Mouse (Mus musculus): ENCODE results near the gene Hsf2bp. TPM values are rescaled to one million over a fixed set of nuclear protein-coding genes. Genes with fewer than 3 reads are reported as not detected.

Hsf2bp gene
- polyA plus RNA-seq, 1 experiment from 2014 or later, result 0.63 TPM

GRCm38 (mm10) chr17:31940607-31941006, 95.5 kb downstream of the Hsf2bp start:
- Histone ChIP-seq H3K9me3 (no peaks in the 10 kb centered on the region), H3K4me3 (no peak overlapping the region), H3K4me2 (no peak overlapping the region), H3K36me3 (replicated peaks) (no peaks in the 10 kb centered on the region), H3K27me3 (replicated peaks) (no peaks in the 10 kb centered on the region), H3K9ac (no peak overlapping the region), H3K4me1 (peaks cover 12% of the 10 kb centered on the region; the same call in 1 of the 2 replicates), H3K27ac (0 out of 2 replicates have a peak overlapping the region, but pooled peaks have one; percentile 18)
- WGBS, result 68% methylated on average over 4 of the region's 4 CpGs
- no peak for ATAC-seq (replicated peaks)

DNA sequence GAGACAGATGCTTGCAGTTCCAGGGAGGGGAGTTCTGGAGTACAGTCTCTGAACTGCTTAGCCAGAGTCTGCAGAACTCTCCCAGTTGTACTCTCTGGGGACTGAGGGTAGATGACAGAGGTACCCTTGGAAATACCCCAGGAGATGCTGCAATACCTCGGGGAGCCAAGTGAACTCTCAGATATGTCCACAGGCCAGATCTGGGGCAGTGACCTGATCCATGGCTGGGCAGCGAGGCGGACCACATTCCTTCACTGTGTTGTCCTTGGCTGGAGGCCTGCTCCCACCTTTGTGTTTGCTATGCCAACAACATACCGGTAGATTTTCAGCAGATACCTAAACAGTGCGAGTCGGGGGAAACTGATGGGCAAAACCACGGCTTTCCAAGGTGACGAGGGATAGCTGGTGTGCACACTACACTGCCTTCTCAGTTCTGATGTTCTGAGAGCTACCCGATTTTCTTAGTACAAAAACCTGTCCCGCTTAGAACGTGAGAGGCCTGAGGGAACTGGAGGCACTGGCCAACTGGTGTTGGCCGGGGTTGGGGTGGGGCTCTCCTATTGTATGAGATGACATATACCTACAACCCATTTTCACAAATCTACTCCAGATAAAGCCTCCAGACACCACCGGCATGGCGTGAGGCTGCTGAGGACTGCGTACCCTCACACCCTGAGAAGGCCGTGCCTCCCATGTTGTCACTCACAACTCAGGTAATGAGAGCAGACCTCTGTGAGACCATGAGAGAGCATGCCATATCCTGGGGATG, 96.7 kb downstream of the Hsf2bp start:
- 90% methylated on average over 16 of the region's 16 CpGs for WGBS
- no peak overlapping the region for H3K4me2 ChIP-seq
- no peak overlapping the region for H3K4me3 ChIP-seq
- peaks cover 12% of the 10 kb centered on the region; the same call in 1 of the 2 replicates for H3K4me1 ChIP-seq
- ATAC-seq (replicated peaks), result no peak
- H3K27ac ChIP-seq, result no peak overlapping the region
- H3K9me3 ChIP-seq, result no peaks in the 10 kb centered on the region
- H3K27me3 ChIP-seq (replicated peaks), result no peaks in the 10 kb centered on the region
- H3K36me3 ChIP-seq (replicated peaks), result no peaks in the 10 kb centered on the region
- no peak overlapping the region for H3K9ac ChIP-seq

GRCm38 (mm10) chr17:31938539-31939260, 97.4 kb downstream of the Hsf2bp start:
- Histone ChIP-seq H3K4me3 (no peak overlapping the region), H3K27me3 (replicated peaks) (no peaks in the 10 kb centered on the region), H3K4me1 (peaks cover 12% of the 10 kb centered on the region; the same call in 1 of the 2 replicates), H3K9ac (no peak overlapping the region), H3K9me3 (no peaks in the 10 kb centered on the region), H3K27ac (no peak overlapping the region), H3K36me3 (replicated peaks) (no peaks in the 10 kb centered on the region), H3K4me2 (no peak overlapping the region)
- no peak for ATAC-seq (replicated peaks)
- 80% methylated on average over 12 of the region's 12 CpGs for WGBS

- Histone ChIP-seq H3K9me3 (no peaks in the 10 kb centered on the region), H3K27me3 (replicated peaks) (no peaks in the 10 kb centered on the region), H3K27ac (no peak overlapping the region), H3K4me2 (no peak overlapping the region), H3K4me1 (peaks cover 11% of the 10 kb centered on the region; the same call in 1 of the 2 replicates), H3K4me3 (no peak overlapping the region), H3K36me3 (replicated peaks) (no peaks in the 10 kb centered on the region), H3K9ac (no peak overlapping the region)
- no peak for ATAC-seq (replicated peaks)
- 37% methylated on average over 3 of the region's 3 CpGs for WGBS
Observed at GRCm38 (mm10) chr17:31937141-31937554, 99.0 kb downstream of the Hsf2bp start.

- H3K36me3 ChIP-seq (replicated peaks), result no peaks in the 10 kb centered on the region
- peaks cover 10% of the 10 kb centered on the region for H3K4me1 ChIP-seq
- 64% methylated on average over 3 of the region's 3 CpGs for WGBS
- no peak overlapping the region for H3K4me2 ChIP-seq
- H3K4me3 ChIP-seq, result no peak overlapping the region
- no peaks in the 10 kb centered on the region for H3K9me3 ChIP-seq
- no peak for ATAC-seq (replicated peaks)
- no peaks in the 10 kb centered on the region for H3K27me3 ChIP-seq (replicated peaks)
- H3K27ac ChIP-seq, result no peak overlapping the region
- no peak overlapping the region for H3K9ac ChIP-seq
Observed at GRCm38 (mm10) chr17:31935841-31936240, 100.3 kb downstream of the Hsf2bp start.

- Histone ChIP-seq H3K27me3 (replicated peaks) (no peaks in the 10 kb centered on the region), H3K9me3 (no peaks in the 10 kb centered on the region), H3K36me3 (replicated peaks) (no peaks in the 10 kb centered on the region), H3K4me2 (no peak overlapping the region), H3K27ac (no peak overlapping the region), H3K9ac (no peak overlapping the region), H3K4me3 (no peak overlapping the region), H3K4me1 (peaks cover 8% of the 10 kb centered on the region)
- 81% methylated on average over 6 of the region's 6 CpGs for whole genome bisulfite sequencing
- ATAC-seq (replicated peaks), result no peak
Observed at GRCm38 (mm10) chr17:31935091-31935830, 100.9 kb downstream of the Hsf2bp start.

GRCm38 (mm10) chr17:31933956-31934355, 102.2 kb downstream of the Hsf2bp start:
- Histone ChIP-seq H3K4me3 (no peak overlapping the region), H3K9me3 (no peaks in the 10 kb centered on the region), H3K36me3 (replicated peaks) (no peaks in the 10 kb centered on the region), H3K27ac (no peak overlapping the region), H3K4me2 (no peak overlapping the region), H3K4me1 (peaks cover 8% of the 10 kb centered on the region), H3K27me3 (replicated peaks) (no peaks in the 10 kb centered on the region), H3K9ac (no peak overlapping the region)
- no peak for ATAC-seq (replicated peaks)
- 56% methylated on average over 1 of the region's 1 CpGs for WGBS

DNA sequence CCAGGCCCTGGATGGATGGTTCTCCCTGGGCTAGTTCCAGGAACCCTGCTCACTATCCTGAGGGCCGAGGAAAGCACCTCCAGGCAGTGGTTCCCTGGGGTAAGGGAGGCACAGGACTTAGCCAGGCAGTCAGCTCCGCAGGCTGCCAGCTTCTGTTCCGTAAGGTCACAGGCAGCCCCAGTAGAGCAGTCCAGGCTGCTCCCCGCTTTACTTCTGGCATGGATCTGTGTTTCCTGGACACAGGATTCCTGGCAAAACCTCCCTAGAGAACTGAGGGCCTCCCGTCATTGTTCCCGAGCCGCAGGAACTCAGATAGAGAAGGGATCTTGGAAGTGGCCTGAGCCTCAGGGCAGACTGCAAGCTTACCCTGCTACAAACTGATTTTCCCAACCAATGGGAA, 104.7 kb downstream of the Hsf2bp start:
- Histone ChIP-seq H3K9me3 (no peaks in the 10 kb centered on the region), H3K4me1 (peaks cover 8% of the 10 kb centered on the region), H3K4me2 (no peak overlapping the region), H3K4me3 (no peak overlapping the region), H3K27ac (peak overlapping the region; percentile 6; the same call in 1 of the 2 replicates), H3K27me3 (replicated peaks) (no peaks in the 10 kb centered on the region), H3K36me3 (replicated peaks) (no peaks in the 10 kb centered on the region), H3K9ac (no peak overlapping the region)
- ATAC-seq (replicated peaks), result no peak
- whole genome bisulfite sequencing, result 30% methylated on average over 7 of the region's 7 CpGs

DNA sequence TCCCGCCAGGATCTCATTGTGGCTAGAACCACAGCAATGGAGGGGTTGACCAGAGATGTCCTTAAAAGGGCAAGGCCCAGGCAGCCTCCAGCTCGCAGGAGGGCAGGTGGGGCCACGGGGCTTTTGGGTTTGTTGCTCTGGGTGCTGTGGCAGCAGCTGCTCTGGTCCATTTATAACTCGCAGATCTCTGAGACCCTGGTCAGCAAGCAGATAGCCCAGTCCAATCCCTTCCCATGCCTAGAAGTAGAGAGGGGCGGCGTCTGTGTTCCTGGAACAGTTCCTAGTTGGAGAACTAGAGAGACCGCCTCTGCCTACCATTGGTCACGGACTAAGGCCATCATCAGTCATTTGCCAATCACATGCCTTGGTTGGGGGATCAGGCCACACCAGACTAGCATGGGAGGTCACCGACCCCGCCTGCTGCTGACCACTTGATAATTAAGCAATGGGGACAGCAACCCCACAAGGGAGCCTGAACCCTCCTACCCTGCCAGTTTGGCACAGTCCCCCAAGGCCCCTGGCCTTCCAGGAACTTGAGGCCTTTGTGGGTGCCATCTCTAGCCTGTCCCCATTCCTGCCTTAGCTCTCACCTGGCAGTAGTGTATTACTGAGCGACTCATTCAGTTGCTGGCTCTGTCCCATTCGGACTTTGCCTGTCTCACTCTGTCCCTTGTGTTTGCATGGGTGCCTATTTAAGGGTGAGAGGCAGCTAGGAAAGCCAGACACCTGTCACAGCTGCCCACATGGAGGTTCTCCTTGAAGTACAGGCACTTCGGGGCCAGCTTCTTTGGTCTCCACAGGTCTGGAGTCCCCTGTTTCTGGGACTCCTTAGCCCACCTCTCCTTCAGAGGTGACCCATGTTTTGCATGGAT, 106.1 kb downstream of the Hsf2bp start:
- no peaks in the 10 kb centered on the region for H3K27me3 ChIP-seq (replicated peaks)
- H3K36me3 ChIP-seq (replicated peaks), result no peaks in the 10 kb centered on the region
- no peak overlapping the region for H3K4me2 ChIP-seq
- ATAC-seq (replicated peaks), result no peak
- H3K9ac ChIP-seq, result no peak overlapping the region
- H3K27ac ChIP-seq, result no peak overlapping the region
- H3K4me1 ChIP-seq, result peaks cover 8% of the 10 kb centered on the region
- no peak overlapping the region for H3K4me3 ChIP-seq
- no peaks in the 10 kb centered on the region for H3K9me3 ChIP-seq
- 62% methylated on average over 13 of the region's 13 CpGs for WGBS

GRCm38 (mm10) chr17:31929032-31929431, 107.1 kb downstream of the Hsf2bp start:
- no peak overlapping the region for H3K9ac ChIP-seq
- no peaks in the 10 kb centered on the region for H3K9me3 ChIP-seq
- H3K27ac ChIP-seq, result no peak overlapping the region
- no peaks in the 10 kb centered on the region for H3K27me3 ChIP-seq (replicated peaks)
- H3K36me3 ChIP-seq (replicated peaks), result no peaks in the 10 kb centered on the region
- WGBS, result 87% methylated on average over 6 of the region's 6 CpGs
- no peak for ATAC-seq (replicated peaks)
- H3K4me2 ChIP-seq, result no peak overlapping the region
- H3K4me3 ChIP-seq, result no peak overlapping the region
- H3K4me1 ChIP-seq, result peaks cover 8% of the 10 kb centered on the region

DNA sequence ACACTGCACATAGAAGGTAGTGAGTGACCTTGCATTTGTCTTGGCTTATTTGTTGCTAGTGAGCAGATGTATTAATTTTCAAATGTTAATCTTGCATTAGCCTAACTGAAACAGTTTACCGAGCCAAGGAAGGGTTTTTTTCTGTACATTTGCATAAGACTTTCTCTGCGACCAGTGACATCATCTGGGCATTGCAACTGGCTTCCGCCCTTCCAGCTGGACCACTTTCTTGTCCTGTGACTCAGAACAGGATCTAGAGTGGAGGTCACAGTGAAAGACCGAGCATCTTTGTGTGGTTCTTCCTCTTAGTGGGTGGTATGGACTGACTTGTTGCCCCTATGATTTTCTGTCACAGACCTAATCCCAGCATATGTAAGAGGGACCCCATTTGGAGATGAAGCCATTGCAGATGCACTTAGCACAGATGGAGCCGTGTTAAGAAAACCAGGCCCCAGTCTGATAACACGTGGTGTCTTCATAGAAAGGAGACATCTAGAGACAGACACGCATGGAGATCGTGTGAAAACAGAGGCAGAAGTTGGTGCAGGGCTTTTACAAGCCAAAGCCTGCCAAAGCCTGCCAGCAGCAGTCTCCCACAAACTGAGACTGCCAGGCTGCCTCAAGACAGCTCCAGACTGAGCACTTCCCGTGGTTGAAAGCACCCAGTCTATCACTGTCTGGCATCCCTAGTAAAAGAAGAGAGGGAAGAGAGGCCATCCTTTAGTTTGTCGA, 108.1 kb downstream of the Hsf2bp start:
- H3K27ac ChIP-seq, result no peak overlapping the region
- H3K27me3 ChIP-seq (replicated peaks), result no peaks in the 10 kb centered on the region
- no peak overlapping the region for H3K4me2 ChIP-seq
- no peak overlapping the region for H3K9ac ChIP-seq
- no peak for ATAC-seq (replicated peaks)
- no peak overlapping the region for H3K4me3 ChIP-seq
- H3K9me3 ChIP-seq, result no peaks in the 10 kb centered on the region
- WGBS, result 85% methylated on average over 10 of the region's 10 CpGs
- peaks cover 8% of the 10 kb centered on the region for H3K4me1 ChIP-seq
- no peaks in the 10 kb centered on the region for H3K36me3 ChIP-seq (replicated peaks)
